Mouse (Mus musculus): ENCODE measurements around the gene Riox2. TPM values are rescaled to one million over a fixed set of nuclear protein-coding genes. Genes with fewer than 3 reads are reported as not detected.
A peak's percentile ranks its signal among the peaks of the same experiment; 100 is the strongest.

Gene Riox2
- polyA plus RNA-seq, 1 experiment, result 8.2 TPM

GRCm38 (mm10) chr16:59463567-59463966 is 8.0 kb upstream of the Riox2 start:
- no peak for TF ChIP-seq CTCF (IDR thresholded peaks at IDR 0.05; ENCODE audit: extremely low read depth, insufficient read depth, insufficient read length, insufficient replicate concordance)
- no peak for TF ChIP-seq POLR2A (IDR thresholded peaks at IDR 0.05; ENCODE audit: low read depth, low read length)
- Histone ChIP-seq H3K27me3 (ENCODE audit: control insufficient read depth, insufficient read depth, low read length) (no peaks in the 10 kb centered on the region), H3K36me3 (ENCODE audit: control insufficient read depth, insufficient read depth, low read length) (no peaks in the 10 kb centered on the region), H3K4me1 (ENCODE audit: control insufficient read depth, insufficient read depth, insufficient read length) (peaks cover 11% of the 10 kb centered on the region), H3K4me3 (ENCODE audit: extremely low read depth, insufficient read depth, insufficient read length) (no peak overlapping the region), H3K27ac (ENCODE audit: insufficient read depth, low read length) (no peak overlapping the region)
- WGBS, result 89% methylated on average over 4 of the region's 4 CpGs
- no peak for DNase-seq (ENCODE audit: low read depth in 1 of 2, low spot score in 2 of 2)

- WGBS, result 92% methylated on average over 6 of the region's 6 CpGs
These were observed 7.6 kb upstream of the Riox2 start for GRCm38 (mm10) chr16:59463973-59464372.

GRCm38 (mm10) chr16:59469846-59470245 is 1.7 kb upstream of the Riox2 start:
- 46% methylated on average over 1 of the region's 1 CpGs for WGBS
- no peak overlapping the region for H3K4me3 ChIP-seq (ENCODE audit: extremely low read depth, insufficient read depth, insufficient read length)
- H3K4me1 ChIP-seq (ENCODE audit: control insufficient read depth, insufficient read depth, insufficient read length), result peaks cover 6% of the 10 kb centered on the region
- no peak overlapping the region for H3K27ac ChIP-seq (ENCODE audit: insufficient read depth, low read length)
- H3K36me3 ChIP-seq (ENCODE audit: control insufficient read depth, insufficient read depth, low read length), result no peaks in the 10 kb centered on the region
- TF ChIP-seq POLR2A (IDR thresholded peaks at IDR 0.05; ENCODE audit: low read depth, low read length) (no peak), CTCF (IDR thresholded peaks at IDR 0.05; ENCODE audit: extremely low read depth, insufficient read depth, insufficient read length, insufficient replicate concordance) (no peak)
- no peak for DNase-seq (ENCODE audit: low read depth in 1 of 2, low spot score in 2 of 2)
- no peaks in the 10 kb centered on the region for H3K27me3 ChIP-seq (ENCODE audit: control insufficient read depth, insufficient read depth, low read length)

More at GRCm38 (mm10) chr16:59463973-59464372, 7.6 kb upstream of the Riox2 start:
- Histone ChIP-seq H3K4me1 (ENCODE audit: control insufficient read depth, insufficient read depth, insufficient read length) (peaks cover 10% of the 10 kb centered on the region), H3K36me3 (ENCODE audit: control insufficient read depth, insufficient read depth, low read length) (no peaks in the 10 kb centered on the region), H3K27me3 (ENCODE audit: control insufficient read depth, insufficient read depth, low read length) (no peaks in the 10 kb centered on the region), H3K4me3 (ENCODE audit: extremely low read depth, insufficient read depth, insufficient read length) (no peak overlapping the region), H3K27ac (ENCODE audit: insufficient read depth, low read length) (no peak overlapping the region)
- DNase-seq (ENCODE audit: low read depth in 1 of 2, low spot score in 2 of 2), result no peak
- TF ChIP-seq POLR2A (IDR thresholded peaks at IDR 0.05; ENCODE audit: low read depth, low read length), result no peak
- TF ChIP-seq CTCF (IDR thresholded peaks at IDR 0.05; ENCODE audit: extremely low read depth, insufficient read depth, insufficient read length, insufficient replicate concordance), result no peak

GRCm38 (mm10) chr16:59472546-59472945 is 971 bp downstream of the Riox2 start:
- 52% methylated on average over 6 of the region's 6 CpGs for WGBS
- TF ChIP-seq POLR2A (IDR thresholded peaks at IDR 0.05; ENCODE audit: low read depth, low read length), result no peak
- TF ChIP-seq CTCF (IDR thresholded peaks at IDR 0.05; ENCODE audit: extremely low read depth, insufficient read depth, insufficient read length, insufficient replicate concordance), result no peak
- no peak for DNase-seq (ENCODE audit: low read depth in 1 of 2, low spot score in 2 of 2)
- Histone ChIP-seq H3K4me1 (ENCODE audit: control insufficient read depth, insufficient read depth, insufficient read length) (peaks cover 6% of the 10 kb centered on the region), H3K36me3 (ENCODE audit: control insufficient read depth, insufficient read depth, low read length) (peaks cover 7% of the 10 kb centered on the region; the same call in 1 of the 2 replicates), H3K27me3 (ENCODE audit: control insufficient read depth, insufficient read depth, low read length) (no peaks in the 10 kb centered on the region), H3K27ac (ENCODE audit: insufficient read depth, low read length) (no peak overlapping the region), H3K4me3 (ENCODE audit: extremely low read depth, insufficient read depth, insufficient read length) (peak overlapping the region; percentile 17; the same call in 1 of the 2 replicates)

- DNase-seq (ENCODE audit: low read depth in 1 of 2, low spot score in 2 of 2), result peak in 1 of 2 experiments; percentile 62
- TF ChIP-seq POLR2A (IDR thresholded peaks at IDR 0.05; ENCODE audit: low read depth, low read length) (no peak), CTCF (IDR thresholded peaks at IDR 0.05; ENCODE audit: extremely low read depth, insufficient read depth, insufficient read length, insufficient replicate concordance) (peak; percentile 69; the same call in 1 of the 2 replicates)
These were observed 3.2 kb downstream of the Riox2 start for GRCm38 (mm10) chr16:59474788-59475187.

GRCm38 (mm10) chr16:59477955-59478354 is 6.4 kb downstream of the Riox2 start:
- Histone ChIP-seq H3K4me3 (ENCODE audit: extremely low read depth, insufficient read depth, insufficient read length) (no peak overlapping the region), H3K4me1 (ENCODE audit: control insufficient read depth, insufficient read depth, insufficient read length) (no peaks in the 10 kb centered on the region), H3K27me3 (ENCODE audit: control insufficient read depth, insufficient read depth, low read length) (no peaks in the 10 kb centered on the region), H3K27ac (ENCODE audit: insufficient read depth, low read length) (no peak overlapping the region), H3K36me3 (ENCODE audit: control insufficient read depth, insufficient read depth, low read length) (peaks cover 25% of the 10 kb centered on the region)
- DNase-seq (ENCODE audit: low read depth in 1 of 2, low spot score in 2 of 2), result no peak
- WGBS, result 76% methylated on average over 3 of the region's 3 CpGs
- TF ChIP-seq POLR2A (IDR thresholded peaks at IDR 0.05; ENCODE audit: low read depth, low read length) (no peak), CTCF (IDR thresholded peaks at IDR 0.05; ENCODE audit: extremely low read depth, insufficient read depth, insufficient read length, insufficient replicate concordance) (no peak)

More at GRCm38 (mm10) chr16:59474788-59475187, 3.2 kb downstream of the Riox2 start:
- peaks cover 6% of the 10 kb centered on the region for H3K4me1 ChIP-seq (ENCODE audit: control insufficient read depth, insufficient read depth, insufficient read length)
- no peak overlapping the region for H3K4me3 ChIP-seq (ENCODE audit: extremely low read depth, insufficient read depth, insufficient read length)
- no peak overlapping the region for H3K27ac ChIP-seq (ENCODE audit: insufficient read depth, low read length)
- H3K27me3 ChIP-seq (ENCODE audit: control insufficient read depth, insufficient read depth, low read length), result no peaks in the 10 kb centered on the region
- 27% methylated on average over 1 of the region's 1 CpGs for WGBS
- H3K36me3 ChIP-seq (ENCODE audit: control insufficient read depth, insufficient read depth, low read length), result peaks cover 12% of the 10 kb centered on the region

- peaks cover 53% of the 10 kb centered on the region for H3K36me3 ChIP-seq (ENCODE audit: control insufficient read depth, insufficient read depth, low read length)
- H3K4me1 ChIP-seq (ENCODE audit: control insufficient read depth, insufficient read depth, insufficient read length), result no peaks in the 10 kb centered on the region
- DNase-seq (ENCODE audit: low read depth in 1 of 2, low spot score in 2 of 2), result no peak
- WGBS, result 91% methylated on average over 7 of the region's 7 CpGs
- H3K27ac ChIP-seq (ENCODE audit: insufficient read depth, low read length), result no peak overlapping the region
- no peaks in the 10 kb centered on the region for H3K27me3 ChIP-seq (ENCODE audit: control insufficient read depth, insufficient read depth, low read length)
- H3K4me3 ChIP-seq (ENCODE audit: extremely low read depth, insufficient read depth, insufficient read length), result no peak overlapping the region
- TF ChIP-seq CTCF (IDR thresholded peaks at IDR 0.05; ENCODE audit: extremely low read depth, insufficient read depth, insufficient read length, insufficient replicate concordance), result no peak
- TF ChIP-seq POLR2A (IDR thresholded peaks at IDR 0.05; ENCODE audit: low read depth, low read length), result no peak
These were observed 15.7 kb downstream of the Riox2 start for GRCm38 (mm10) chr16:59487239-59487638.
